Mouse (Mus musculus): ENCODE measurements around the gene Mid1.
"Not testable (repeated sequence)": the region's sequence is repeated elsewhere in the genome, so short reads cannot be mapped to it uniquely, and the experiment has no call there.

- not testable (repeated sequence) for TF ChIP-seq MYOG (IDR thresholded peaks at IDR 0.05; ENCODE audit: control insufficient read depth, extremely low read depth, insufficient read length); CTCF (IDR thresholded peaks at IDR 0.05; ENCODE audit: control insufficient read depth, insufficient read depth, insufficient read length); MAX (IDR thresholded peaks at IDR 0.05); CEBPB (IDR thresholded peaks at IDR 0.05; ENCODE audit: low read depth); FOSL1 (IDR thresholded peaks at IDR 0.05; ENCODE audit: insufficient read depth, low read length, poor library complexity, severe bottlenecking); USF1 (IDR thresholded peaks at IDR 0.05; ENCODE audit: low read depth); MYOD1 (IDR thresholded peaks at IDR 0.05; ENCODE audit: control insufficient read depth, insufficient read length, low read depth)
Observed at GRCm38 (mm10) chrX:169989219-169989595, 304.2 kb downstream of the Mid1 start.

All from C2C12 (cell line).